Mouse (Mus musculus) cerebellum, postnatal 14 days (tissue): ENCODE results near the gene Asf1a.
"Not testable (repeated sequence)": the region's sequence is repeated elsewhere in the genome, so short reads cannot be mapped to it uniquely, and the experiment has no call there.

Source experiments
- DNase-seq, 2 experiments: peaks; one replicate each; pipeline ENCODE4 v3.0.0; 2021; ENCODE audit warnings: mixed read lengths in 2 of 2

The Asf1a gene

GRCm38 (mm10) chr10:53596677-53597120, at the start of gene Asf1a:
Gene Asf1a (plus strand): TSS chr10:53596757.
- DNase-seq, result peak; percentile 97 to 98

DNA sequence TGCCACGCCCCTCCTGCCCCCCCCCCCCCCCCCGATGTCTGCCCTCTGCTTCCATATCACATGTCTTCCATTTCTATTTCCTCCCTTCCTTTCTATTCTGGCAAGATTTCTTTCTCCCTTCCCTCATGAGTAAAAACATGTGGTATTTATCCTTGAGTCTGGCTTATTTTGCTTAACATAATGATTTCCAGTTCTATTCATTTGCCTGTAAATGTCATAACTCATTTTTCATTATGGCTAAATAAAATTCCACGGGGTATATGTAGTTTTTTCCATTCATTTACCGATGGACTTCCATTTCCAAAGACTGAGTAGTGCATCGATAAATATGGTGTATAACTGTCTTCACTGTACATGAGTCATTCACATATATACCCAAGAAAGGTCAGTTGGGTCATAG, 34.6 kb upstream of the Asf1a start:
- no peak for DNase-seq

- DNase-seq, result no peak
Observed at GRCm38 (mm10) chr10:53565538-53565937, 31.0 kb upstream of the Asf1a start.

DNA sequence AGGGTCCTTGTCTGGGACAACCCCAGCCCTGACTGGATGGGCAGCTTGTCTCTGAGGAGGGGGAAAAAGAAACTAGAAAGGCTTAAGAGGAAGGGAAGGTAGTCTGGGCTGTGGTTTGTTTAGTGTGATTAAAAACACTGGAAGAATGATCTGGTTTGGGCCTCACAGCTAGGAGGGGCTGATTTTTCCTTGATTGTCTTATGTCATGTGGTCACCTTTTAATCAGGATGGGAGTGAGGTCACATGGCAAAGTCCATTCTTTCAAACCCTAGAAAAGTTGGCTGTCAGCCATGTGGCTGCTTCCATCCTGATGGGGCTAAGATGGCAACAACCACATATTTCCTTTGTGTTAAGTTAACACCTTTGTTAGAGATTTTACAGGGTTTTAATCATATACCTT, 28.0 kb upstream of the Asf1a start:
- DNase-seq, result peak in 1 of 2 experiments; percentile 6

DNA sequence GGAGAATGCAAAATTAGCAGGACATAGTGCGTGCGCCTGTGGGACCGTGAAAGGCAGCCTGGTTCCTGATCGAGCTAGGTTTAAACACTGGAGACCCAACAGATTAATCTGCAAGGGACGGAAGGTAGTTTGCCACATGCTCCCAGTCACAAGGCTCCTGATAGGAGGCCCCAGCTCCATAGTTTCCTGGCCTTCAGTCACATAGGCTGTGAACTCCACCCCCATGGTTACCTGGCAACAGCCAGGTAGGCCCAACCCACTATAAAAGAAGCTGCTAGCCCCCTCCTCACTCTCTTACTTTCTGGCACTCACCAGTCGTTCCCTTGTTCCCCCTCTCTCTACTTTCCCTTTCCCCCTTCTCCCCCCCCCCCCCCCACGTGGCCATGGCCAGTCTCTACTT, 16.4 kb upstream of the Asf1a start:
- DNase-seq, result peak; percentile 37 to 50

GRCm38 (mm10) chr10:53580621-53581081, 15.9 kb upstream of the Asf1a start:
- DNase-seq, result peak; percentile 65 to 77

DNA sequence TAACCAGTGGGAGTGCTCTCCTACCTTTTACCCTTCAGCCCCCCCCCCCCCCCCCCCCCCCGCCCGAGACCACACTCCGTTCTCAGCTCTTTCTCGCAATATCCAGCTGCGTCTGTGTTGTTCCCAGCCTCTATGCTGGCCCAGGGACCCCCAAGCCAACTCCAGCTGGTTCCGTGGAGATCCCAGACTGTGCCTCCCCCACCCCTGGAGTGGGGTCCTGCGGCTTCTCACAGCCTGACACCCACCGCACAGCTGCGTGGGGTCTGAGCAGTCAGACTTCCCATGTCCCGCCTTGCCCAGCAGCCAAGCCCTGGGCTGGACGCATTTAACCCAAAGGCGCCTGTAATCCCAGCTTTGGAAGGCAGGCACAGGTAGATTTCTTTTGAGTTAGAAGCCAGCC, 15.5 kb upstream of the Asf1a start:
- peak; percentile 9 to 16 for DNase-seq

DNA sequence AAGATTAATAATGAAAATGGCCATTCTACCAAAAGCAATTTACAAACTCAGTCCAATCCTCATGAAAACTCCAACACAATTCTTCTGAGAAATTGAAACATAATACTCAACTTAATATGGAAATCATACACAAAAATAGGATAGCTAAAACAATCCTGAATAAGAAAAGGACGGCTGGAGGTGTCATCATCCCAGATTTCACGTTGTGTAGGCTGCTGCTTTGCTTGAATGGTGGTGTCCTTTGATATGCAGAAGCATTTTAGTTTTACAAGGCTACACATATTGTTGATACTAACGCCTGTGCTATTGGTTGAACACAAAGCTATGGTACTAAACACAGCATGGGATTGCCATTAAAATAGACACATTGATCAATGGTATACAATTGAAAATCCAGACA, 10.8 kb upstream of the Asf1a start:
- no peak for DNase-seq

DNA sequence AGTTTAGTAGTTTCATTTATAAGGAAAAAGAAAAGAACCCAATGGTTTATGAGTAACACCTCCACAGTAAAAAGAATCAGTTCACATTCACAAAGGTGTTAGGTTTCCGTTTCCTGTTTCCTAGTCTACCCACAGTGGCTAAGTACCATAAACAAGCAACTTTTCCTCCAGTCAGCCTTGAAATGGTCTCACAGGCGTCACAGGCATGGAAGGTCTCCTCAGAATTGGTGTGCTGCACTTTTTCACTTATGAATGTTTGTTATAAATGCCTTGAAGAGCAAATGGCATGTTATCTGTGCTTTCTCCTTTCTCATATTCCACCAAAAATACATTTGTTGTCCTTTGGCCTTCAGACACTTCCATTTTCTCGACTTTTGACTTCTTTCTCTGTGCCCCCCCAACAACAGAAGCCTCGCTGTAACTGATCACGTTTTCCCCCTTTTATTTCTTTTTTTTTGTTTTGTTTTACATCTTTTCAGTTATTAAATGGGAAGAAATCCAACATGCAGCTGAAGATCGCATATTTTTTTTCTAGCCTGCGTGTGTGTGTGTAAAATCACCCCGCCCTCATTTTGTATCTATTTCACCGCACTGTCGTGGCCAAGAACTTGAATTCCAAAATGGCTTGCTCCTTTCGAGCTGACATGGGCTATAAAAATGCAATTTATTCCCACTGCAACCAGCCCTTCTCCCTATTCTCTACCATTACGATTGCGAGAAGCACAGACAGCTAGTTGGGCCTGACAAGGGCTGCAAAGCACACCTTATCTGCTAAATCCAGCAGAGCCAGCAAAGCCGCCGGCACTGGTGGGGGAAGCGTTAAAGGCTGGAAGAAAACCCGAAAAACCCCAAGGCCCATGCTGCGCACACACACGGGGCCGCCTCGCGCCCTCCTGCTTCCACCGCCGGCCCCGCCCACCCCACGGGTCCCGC, 547 bp upstream of the Asf1a start:
- DNase-seq, result peak in 1 of 2 experiments; percentile 32

DNA sequence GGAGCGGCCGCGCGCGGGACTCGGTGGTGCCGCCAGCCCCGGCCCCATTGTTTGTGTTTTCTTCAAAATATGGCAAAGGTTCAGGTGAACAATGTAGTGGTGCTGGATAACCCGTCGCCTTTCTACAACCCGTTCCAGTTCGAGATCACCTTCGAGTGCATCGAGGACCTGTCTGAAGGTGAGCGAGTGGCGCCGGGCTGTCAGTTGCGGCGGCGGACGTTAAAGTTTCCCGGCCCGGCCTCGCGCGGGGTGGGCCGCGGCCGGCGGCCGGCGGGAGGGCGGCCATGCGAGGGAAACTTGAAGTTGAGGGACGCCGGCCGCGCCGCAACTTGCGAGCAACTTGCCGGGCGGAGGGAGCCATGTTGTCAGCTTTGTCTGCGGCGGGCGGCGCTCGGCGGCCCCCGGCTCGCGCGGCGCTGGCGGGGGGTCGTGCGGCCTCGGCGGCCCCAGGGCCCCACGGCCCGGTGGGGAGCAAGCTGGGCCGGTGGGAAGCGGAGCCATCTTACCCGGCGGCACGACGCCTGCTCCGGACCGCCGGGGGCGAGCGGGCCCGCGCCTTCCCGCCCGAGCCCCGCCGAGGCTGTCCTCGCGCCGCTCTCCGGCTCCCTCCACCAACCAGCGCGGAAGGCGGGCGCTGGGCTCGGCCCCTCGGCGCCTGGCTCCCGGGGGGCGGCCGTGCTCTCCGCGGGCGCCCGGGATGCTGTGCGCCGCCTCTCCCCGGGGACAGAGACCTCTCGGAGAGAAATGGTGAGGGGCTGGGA, 744 bp downstream of the Asf1a start:
- peak in 1 of 2 experiments; percentile 63 for DNase-seq

DNA sequence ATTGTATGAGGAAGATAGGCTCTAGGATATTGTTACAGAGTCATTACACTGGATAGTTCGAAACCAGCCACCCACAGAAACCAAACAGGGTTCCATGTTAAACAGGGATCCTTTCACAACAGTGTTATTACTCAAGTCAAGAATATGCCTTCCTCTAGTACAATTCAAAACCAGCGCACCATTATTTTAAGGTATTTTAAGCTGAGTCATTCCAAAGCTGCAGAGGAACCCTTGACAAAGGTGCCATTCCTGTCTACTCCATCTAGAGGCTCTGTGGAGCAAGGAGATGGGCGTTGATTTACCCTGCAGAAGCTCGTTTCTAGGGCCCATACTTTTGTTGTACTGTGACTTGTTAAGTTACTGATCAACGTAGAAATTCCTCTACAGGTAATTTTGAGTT, 2.3 kb downstream of the Asf1a start:
- no peak for DNase-seq

- DNase-seq, result no peak
Observed at GRCm38 (mm10) chr10:53605328-53605727, 8.8 kb downstream of the Asf1a start.

DNA sequence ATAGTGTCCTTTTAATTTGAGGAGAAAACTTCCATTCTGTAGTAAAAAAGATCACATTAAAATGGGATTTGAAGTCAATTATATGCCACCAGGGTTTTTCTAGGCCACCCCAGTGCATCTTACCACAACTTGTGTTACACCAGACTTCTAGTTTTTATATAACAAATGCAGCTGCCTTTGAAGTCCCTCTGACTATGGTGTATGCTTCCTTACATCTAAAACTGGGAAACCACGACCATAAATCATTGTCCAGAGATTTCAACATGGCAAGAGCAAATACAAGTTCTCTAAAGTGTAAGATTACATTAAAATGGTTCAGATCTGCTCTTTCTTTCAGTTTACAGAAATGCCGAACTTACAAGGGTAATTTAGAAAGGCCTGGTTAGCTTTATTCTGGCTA, 11.7 kb downstream of the Asf1a start:
- DNase-seq, result no peak

DNA sequence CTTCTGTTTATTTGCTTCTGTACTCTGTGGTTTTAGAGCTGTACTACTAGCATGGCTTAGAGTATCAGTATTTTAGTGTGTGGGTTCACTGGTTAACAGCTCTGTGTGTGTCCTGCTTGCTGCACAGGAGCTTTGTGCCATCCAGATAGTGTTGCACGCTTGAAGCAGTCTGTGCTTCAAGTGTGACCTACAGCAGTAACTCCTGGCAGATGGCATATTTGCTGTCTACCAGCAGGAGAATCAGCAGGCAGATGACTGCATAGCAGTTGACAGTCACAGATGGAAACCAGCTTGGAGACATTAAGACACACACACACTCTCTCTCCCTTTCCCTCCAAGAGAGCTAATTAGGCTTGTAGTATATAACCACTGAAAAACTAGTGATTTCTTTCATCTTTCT, 15.6 kb downstream of the Asf1a start:
- peak; percentile 69 to 81 for DNase-seq

DNA sequence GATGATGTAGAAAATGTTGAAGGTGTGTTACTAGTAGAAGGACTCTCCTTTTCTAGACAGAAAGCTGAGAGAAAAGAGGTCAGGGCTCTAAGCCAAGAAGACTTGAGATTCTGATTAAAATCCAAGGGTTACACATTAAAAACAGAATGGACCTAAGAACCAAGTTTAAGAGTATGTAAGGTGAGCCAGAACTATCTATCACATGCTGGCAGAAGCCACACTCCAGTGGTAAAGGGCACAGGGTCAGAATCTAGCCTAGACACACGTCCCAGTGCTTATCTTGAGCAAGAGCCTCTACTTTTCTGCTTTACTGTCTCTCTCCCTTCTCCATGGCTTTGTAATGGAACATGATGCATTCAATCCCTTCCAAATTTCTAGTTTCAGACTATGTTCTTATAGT, 17.4 kb downstream of the Asf1a start:
- DNase-seq, result no peak

DNA sequence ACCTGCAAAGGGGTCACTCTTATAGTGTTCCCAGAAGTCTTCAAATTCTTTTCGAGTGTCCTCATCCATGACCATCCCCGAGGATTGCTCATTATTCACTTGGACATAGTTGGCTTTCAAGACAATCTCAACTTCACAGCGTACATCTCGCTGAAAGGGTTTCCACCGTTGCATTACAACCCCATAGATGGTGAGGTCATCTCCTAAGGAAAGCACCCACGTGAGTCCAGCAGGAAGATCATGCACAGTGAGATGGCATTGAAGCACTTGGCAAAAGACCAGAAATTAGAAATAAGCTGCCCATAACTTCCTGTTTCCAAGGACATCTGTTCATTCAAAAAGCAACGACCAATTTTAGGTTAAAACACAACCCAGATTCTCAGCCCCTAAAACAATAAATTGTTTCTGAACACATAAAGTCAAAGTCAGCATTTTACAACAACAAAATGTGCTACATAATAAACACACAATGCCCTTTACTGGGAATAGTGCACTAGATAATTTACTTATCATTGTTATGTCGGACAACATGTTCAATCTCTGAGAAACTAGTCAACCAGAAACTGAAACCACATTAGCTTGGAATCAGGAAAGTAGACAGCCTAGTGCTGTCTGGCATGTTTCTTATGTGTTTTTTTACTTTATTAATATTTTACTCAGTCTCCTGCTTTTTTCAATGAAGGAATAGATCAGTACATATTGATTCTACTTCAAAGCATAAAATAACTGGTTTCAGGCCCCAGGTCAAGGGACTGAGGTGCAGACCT, 19.5 kb downstream of the Asf1a start:
- no peak for DNase-seq

GRCm38 (mm10) chr10:53629247-53629917, 32.8 kb downstream of the Asf1a start:
- peak; percentile 98 for DNase-seq

DNA sequence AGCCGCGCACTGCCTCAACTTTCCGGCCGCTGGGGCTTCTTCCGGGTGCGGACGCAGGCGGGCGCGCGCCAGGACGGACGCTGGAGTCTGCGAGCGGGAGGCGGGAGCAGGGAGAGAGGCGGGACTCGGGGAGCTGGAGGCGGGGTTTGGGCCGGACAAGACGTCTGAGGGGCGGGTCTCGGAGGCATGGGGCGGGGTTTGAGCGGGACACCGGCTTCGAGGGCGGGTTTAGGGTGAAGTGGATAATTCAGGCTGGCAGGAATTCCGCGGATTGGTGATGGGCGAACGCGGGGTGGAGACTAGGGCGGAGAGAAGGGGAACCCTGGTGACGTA, 33.3 kb downstream of the Asf1a start:
- peak; percentile 98 to 99 for DNase-seq

DNA sequence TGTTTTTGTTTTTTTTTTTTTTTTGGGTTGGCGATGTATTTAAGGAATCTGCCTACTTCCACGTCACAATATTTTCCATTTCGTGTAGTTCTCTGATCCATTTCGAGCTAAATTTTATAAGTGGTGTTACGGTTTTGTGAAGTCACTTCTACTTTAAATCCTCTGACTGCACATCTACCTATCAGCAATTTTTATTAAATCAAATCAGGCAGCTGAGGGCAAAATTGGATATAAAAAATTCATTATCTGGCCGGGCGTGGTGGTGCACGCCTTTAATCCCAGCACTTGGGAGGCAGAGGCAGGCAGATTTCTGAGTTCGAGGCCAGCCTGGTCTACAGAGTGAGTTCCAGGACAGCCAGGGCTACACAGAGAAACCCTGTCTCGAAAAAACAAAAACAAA, 33.8 kb downstream of the Asf1a start, which contains the start of gene Mcm9:
Gene Mcm9, minus strand, starts transcription at position 101 of the 400 bp plus-strand sequence.
- DNase-seq, result not testable (repeated sequence)

DNA sequence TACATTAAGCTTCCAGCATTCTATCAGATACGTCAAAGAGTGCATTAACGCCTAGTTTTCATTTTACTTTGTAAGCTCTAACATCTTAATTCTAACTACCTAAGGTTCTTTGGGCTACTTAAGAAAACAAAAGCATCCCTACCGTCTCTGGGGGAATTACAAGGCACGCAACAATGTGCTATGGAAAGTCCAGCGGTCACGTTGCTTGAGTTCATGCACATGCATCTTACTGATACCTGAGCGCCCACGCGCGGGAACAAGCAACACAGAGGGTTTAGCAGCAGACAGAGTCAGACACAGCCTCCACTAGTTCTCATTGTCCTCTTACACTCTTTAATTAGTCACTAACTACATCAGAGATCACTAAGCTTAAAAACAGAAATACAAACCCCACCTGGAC, 37.6 kb downstream of the Asf1a start:
- DNase-seq, result no peak

DNA sequence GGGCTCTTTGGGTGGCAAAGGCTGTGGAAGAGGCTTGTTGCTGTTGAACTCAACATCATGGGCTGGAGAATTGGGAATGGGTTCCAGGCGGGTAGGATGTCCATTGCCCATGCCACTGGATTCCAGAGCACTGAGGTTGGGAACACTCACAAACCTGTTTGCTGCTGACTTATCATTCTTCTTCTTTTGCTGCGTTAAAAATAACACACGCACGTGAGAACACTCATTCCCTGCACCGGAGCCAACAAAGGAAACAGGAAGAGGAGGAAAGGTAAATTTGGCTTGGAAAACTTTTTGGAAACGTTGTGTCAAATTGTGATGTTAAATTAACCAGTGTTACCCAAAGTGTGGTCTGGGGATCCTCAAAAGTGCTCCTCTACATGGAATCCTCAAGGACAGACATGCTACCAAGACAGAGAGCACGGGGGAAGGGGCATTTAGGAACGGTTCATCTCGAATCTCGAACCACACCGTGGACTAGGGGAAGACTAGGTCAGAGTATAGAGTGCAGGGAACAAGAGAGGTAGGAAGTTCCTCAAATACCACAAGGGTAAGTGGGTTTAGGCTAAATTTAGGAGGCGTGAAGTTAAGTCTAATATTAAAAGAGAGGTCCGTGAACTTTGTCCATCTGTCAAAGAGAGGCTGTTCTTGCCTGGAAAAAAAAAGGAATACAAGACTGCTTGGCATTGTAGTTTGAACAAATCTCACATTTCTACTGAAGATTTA, 38.9 kb downstream of the Asf1a start:
- no peak for DNase-seq

DNA sequence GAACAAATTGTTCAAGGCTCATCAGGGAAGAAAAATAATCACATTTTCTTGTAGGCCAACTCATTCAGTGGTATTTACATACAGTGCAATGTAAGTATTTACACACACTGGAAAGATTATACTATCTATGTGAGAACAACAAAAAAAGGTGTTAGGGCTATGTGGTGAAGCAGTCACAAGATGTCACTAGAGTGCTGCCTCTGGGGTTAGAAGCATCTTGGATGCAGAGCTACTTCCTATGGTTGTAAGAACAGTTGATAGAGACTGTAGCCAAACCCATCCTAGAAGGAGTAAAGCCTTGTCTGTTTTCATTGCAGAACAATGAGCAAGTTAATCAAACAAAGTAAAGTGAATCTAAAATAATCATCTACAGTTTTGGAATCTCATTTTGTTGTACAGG, 45.0 kb downstream of the Asf1a start:
- peak; percentile 68 to 73 for DNase-seq
